Mouse (Mus musculus) yolk sac, embryonic 10.5 days (tissue): ENCODE results near the gene Olfr463.

ENCODE experiments used
- DNase-seq: peaks from one replicate; pipeline ENCODE4 v3.0.0-alpha.2; 2017; ENCODE audit warnings: low spot score

The Olfr463 gene

DNA sequence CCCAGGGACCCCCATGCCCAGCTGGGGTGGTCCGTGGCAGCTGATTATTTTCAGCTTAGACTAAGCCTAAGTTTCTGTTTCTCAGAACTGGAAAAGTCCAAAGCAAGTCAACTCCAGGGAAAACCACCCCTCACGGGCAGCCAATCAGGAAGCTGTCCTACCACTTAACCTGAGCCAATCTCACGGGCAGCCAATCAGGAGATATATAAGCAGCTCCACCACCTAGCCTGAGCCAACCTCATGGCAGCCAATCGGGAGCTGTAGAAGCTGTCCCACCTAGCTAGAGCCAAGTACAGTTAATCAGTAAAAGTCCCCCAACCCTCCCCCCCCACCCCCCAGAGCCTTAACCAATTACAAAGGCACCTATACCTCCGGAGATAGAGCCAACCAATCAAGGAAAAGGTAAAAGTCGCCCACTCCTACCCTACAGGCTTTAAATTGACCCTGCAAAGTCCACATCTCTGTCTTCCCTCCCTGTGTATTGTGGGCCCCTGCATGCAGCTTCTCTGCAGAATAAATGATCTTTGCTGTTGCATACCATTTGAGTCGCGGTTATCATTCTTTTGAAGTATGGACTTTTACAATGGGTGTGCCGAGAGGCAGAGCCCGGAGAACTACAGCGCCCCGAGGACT lies 50.1 kb downstream of the Olfr463 start:
- DNase-seq, result peak; percentile 10
